Mouse (Mus musculus): ENCODE data around the gene Dscam.

- TF ChIP-seq TCF12 (IDR thresholded peaks at IDR 0.05; ENCODE audit: insufficient read depth, poor library complexity, severe bottlenecking) = no peak
- TF ChIP-seq POLR2A (IDR thresholded peaks at IDR 0.05; ENCODE audit: insufficient read length, low read depth) = no peak
- no peak for TF ChIP-seq MYOD1 (IDR thresholded peaks at IDR 0.05; ENCODE audit: control insufficient read depth in 1 of 3, insufficient read length in 2 of 3, low read depth in 2 of 3)
- TF ChIP-seq USF1 (IDR thresholded peaks at IDR 0.05; ENCODE audit: low read depth) = no peak
- TF ChIP-seq POLR2AphosphoS2 (IDR thresholded peaks at IDR 0.05; ENCODE audit: insufficient read length, low read depth) = no peak
Observed at GRCm38 (mm10) chr16:96912836-96913235, 257.7 kb downstream of the Dscam start.

All from myocyte (in vitro differentiated cells).